Mouse (Mus musculus) right cerebral cortex, postnatal 14 days (tissue): ENCODE results near the gene Add3.

Source experiments
- DNase-seq: peaks from one replicate; pipeline ENCODE4 v3.0.0; 2022

Gene Add3

GRCm38 (mm10) chr19:53247558-53247957, 107.3 kb downstream of the Add3 start:
- no peak for DNase-seq

GRCm38 (mm10) chr19:53248023-53248494, 107.8 kb downstream of the Add3 start:
- DNase-seq = no peak

GRCm38 (mm10) chr19:53251015-53251414, 110.8 kb downstream of the Add3 start:
- DNase-seq = no peak

GRCm38 (mm10) chr19:53251656-53252055, 111.4 kb downstream of the Add3 start:
- DNase-seq = no peak

GRCm38 (mm10) chr19:53252111-53253028, 112.1 kb downstream of the Add3 start:
- DNase-seq = no peak

- DNase-seq = no peak
These were observed 116.1 kb downstream of the Add3 start for GRCm38 (mm10) chr19:53256361-53256760.

GRCm38 (mm10) chr19:53256991-53257594, 116.8 kb downstream of the Add3 start:
- no peak for DNase-seq

- DNase-seq = no peak
These were observed 117.7 kb downstream of the Add3 start for GRCm38 (mm10) chr19:53257631-53258560.

GRCm38 (mm10) chr19:53258740-53259506, 118.7 kb downstream of the Add3 start:
- DNase-seq = no peak

GRCm38 (mm10) chr19:53259541-53259940, 119.3 kb downstream of the Add3 start:
- no peak for DNase-seq

- no peak for DNase-seq
These were observed 120.0 kb downstream of the Add3 start for GRCm38 (mm10) chr19:53260261-53260660.

GRCm38 (mm10) chr19:53260828-53261227, 120.6 kb downstream of the Add3 start:
- no peak for DNase-seq

GRCm38 (mm10) chr19:53262061-53262460, 121.8 kb downstream of the Add3 start:
- DNase-seq = no peak

- DNase-seq = no peak
These were observed 123.9 kb downstream of the Add3 start for GRCm38 (mm10) chr19:53263859-53264733.

- DNase-seq = no peak
These were observed 124.8 kb downstream of the Add3 start for GRCm38 (mm10) chr19:53264821-53265727.

- DNase-seq = no peak
These were observed 127.1 kb downstream of the Add3 start for GRCm38 (mm10) chr19:53267305-53267704.

- DNase-seq = no peak
These were observed 132.9 kb downstream of the Add3 start for GRCm38 (mm10) chr19:53273055-53273722.

- DNase-seq = no peak
These were observed 133.7 kb downstream of the Add3 start for GRCm38 (mm10) chr19:53273781-53274428.

GRCm38 (mm10) chr19:53275204-53275603, 135.0 kb downstream of the Add3 start:
- DNase-seq = no peak
